Mouse (Mus musculus) gastrocnemius, postnatal 4 days (tissue): Measurements from ENCODE around the gene Cckar. TPM values are rescaled to one million over a fixed set of nuclear protein-coding genes. Genes with fewer than 3 reads are reported as not detected.

Experiments used
- DNase-seq, 2 experiments: peaks; one replicate each; pipeline ENCODE4 v3.0.0; 2021 to 2022; ENCODE audit warnings: low spot score in 2 of 2, mixed read lengths in 2 of 2
- long read RNA-seq, 2 experiments: library from polyadenylated mRNA; stranded (forward); transcript quantifications; one replicate each; pipeline ENCODE4 v2.0.0; 2021
- total RNA-seq, 2 experiments: library from RNA; stranded (reverse); gene quantifications; 2 replicates each; pipeline ENCODE4 v1.2.3; 2021

Cckar gene
- not detected for total RNA-seq
- long read RNA-seq, experiment 1, result 0 reads
- long read RNA-seq, experiment 2, result 0 reads

- no peak for DNase-seq
Measured at GRCm38 (mm10) chr5:53707235-53708177, at the start of gene Cckar. Gene Cckar (minus strand): TSS chr5:53707705.

GRCm38 (mm10) chr5:53744061-53744460 lies 36.6 kb upstream of the Cckar start:
- no peak for DNase-seq

GRCm38 (mm10) chr5:53732933-53733332 lies 25.4 kb upstream of the Cckar start:
- DNase-seq, result no peak

GRCm38 (mm10) chr5:53727606-53728005 lies 20.1 kb upstream of the Cckar start:
- DNase-seq, result no peak

- no peak for DNase-seq
Measured at GRCm38 (mm10) chr5:53726011-53726410, 18.5 kb upstream of the Cckar start.

GRCm38 (mm10) chr5:53716462-53716861 lies 9.0 kb upstream of the Cckar start:
- no peak for DNase-seq

GRCm38 (mm10) chr5:53711277-53711676 lies 3.8 kb upstream of the Cckar start:
- no peak for DNase-seq

GRCm38 (mm10) chr5:53708191-53708590 lies 686 bp upstream of the Cckar start:
- DNase-seq, result no peak

- no peak for DNase-seq
Measured at GRCm38 (mm10) chr5:53702686-53703085, 4.8 kb downstream of the Cckar start.

- DNase-seq, result no peak
Measured at GRCm38 (mm10) chr5:53697794-53698193, 9.7 kb downstream of the Cckar start.

- DNase-seq, result no peak
Measured at GRCm38 (mm10) chr5:53696701-53697100, 10.8 kb downstream of the Cckar start.

- DNase-seq, result no peak
Measured at GRCm38 (mm10) chr5:53692662-53693061, 14.8 kb downstream of the Cckar start.

- no peak for DNase-seq
Measured at GRCm38 (mm10) chr5:53692100-53692499, 15.4 kb downstream of the Cckar start.

- no peak for DNase-seq
Measured at GRCm38 (mm10) chr5:53691577-53691976, 15.9 kb downstream of the Cckar start.

GRCm38 (mm10) chr5:53688326-53688725 lies 19.2 kb downstream of the Cckar start:
- no peak for DNase-seq

GRCm38 (mm10) chr5:53686379-53686778 lies 21.1 kb downstream of the Cckar start:
- no peak for DNase-seq

GRCm38 (mm10) chr5:53685623-53686022 lies 21.9 kb downstream of the Cckar start:
- no peak for DNase-seq

GRCm38 (mm10) chr5:53684417-53684816 lies 23.1 kb downstream of the Cckar start:
- DNase-seq, result no peak

GRCm38 (mm10) chr5:53683916-53684315 lies 23.6 kb downstream of the Cckar start:
- no peak for DNase-seq

GRCm38 (mm10) chr5:53679651-53680050 lies 27.9 kb downstream of the Cckar start:
- no peak for DNase-seq

GRCm38 (mm10) chr5:53678036-53678767 lies 29.3 kb downstream of the Cckar start:
- no peak for DNase-seq

- DNase-seq, result no peak
Measured at GRCm38 (mm10) chr5:53676671-53677070, 30.8 kb downstream of the Cckar start.
